Mouse (Mus musculus): ENCODE data around the gene 3830406C13Rik.

The 3830406C13Rik gene

DNA sequence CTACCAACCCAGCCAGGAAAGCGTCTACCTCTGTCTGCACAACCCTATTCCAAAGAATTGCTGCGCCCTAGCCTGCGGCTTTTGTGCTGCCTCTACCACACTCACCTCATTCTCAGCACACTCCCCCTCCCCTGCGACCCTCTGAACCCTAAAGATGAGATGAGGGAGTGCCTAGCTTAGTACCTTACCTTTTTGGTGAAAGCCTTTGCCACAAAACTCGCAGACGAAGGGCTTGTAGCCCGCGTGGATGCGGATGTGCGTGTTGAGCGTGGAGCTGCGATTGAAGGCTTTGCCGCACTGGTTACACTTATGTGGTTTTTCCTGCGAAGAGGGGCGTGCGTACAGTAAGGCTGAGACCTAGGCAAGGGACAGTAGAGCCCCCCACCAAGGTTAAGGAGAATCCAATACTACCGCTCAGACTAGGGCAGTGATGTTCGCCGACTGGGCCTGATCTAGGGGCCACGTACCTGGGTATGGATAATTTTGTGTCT lies 59.5 kb downstream of the 3830406C13Rik start:
- no peak for DNase-seq

DNA sequence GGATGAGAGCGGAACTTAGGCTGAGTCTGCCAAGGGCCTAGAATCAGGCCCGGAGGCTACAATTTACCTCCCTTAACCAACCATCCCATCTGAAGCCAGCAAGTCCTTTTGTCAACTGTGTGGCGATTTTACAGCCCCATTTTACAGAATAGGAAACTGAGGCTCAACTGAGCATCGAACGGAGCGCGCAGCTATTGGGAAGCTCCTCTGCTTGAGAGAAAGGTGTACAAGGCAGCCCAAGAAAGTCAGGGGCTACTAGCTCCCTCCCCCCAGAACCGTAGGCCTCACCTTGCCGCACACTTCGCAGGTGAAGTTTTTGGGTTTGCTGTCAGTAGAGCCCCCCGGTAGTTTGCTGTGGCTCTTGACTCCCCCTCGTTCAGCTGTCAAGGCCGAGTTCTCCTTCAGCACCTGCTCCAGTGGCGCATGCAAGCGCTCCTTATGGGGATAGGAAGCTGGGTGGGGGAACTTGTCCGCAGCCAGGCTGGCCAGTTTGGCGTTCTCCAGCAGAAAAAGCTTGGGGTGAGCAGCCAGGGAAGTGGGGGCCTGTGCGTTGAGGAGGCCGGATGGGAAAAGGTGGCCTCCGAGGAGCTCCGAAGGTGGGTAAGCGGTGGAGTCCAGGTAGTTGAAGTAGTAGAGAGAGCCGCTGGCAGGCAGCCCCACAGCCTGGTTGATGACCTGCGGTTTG lies 60.2 kb downstream of the 3830406C13Rik start:
- no peak for DNase-seq

DNA sequence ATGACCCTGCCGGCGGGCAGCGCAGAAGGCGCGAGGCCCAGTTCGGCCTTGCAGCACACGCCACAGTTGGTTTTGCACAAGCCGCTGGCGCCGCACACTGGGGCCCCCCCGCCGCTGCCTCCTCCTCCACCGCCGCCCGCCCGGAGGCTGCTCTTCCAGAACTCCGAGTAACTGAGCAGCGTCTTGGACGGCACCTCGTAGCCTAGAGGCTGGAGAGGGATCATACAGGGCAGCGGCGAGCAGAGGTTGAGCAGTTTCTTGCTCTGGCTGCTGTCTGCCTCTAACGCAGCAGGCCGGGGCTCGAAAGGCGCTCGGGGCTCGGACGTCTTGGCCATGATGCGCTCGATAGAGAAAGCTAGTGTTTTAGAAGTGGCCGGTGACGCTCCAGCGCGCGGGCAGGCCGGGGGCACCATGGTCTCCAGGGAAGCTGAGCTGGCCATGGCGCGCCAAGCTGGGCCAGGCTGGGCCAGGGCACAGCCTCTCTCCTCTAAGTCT lies 60.8 kb downstream of the 3830406C13Rik start:
- DNase-seq: no peak

DNA sequence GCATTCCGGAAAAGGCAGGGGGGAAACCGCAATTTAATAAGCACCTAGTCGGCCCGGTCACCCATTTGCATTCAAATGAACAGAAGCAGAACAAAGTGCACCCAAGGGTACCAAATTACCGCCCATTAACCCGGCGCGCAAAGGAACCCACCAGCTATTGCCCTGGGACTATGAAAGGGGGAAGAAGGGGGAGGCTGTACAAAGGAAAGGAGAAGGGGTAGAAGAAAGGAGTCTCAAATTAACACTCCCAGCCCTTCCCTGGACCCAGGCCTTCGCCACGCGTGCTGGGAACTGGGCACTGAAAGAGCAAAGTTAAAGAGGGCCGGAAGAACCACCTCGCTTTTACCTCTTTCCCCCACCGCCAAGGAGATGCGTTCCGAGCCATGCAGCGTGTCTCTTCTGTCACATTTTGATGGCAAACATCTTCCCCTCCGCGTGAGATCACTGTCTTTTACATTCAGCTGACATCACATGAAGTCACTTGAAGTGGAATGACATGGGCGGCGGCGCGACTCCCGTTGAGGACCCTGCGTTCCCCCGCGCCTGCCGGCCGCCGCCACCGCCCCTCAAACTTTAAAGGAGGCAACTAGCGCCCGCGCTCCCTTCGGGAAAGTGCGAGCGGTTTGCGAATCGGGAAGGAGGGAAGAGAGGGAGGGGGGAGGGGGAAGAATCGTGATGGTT lies 61.4 kb downstream of the 3830406C13Rik start:
- no peak for DNase-seq

DNA sequence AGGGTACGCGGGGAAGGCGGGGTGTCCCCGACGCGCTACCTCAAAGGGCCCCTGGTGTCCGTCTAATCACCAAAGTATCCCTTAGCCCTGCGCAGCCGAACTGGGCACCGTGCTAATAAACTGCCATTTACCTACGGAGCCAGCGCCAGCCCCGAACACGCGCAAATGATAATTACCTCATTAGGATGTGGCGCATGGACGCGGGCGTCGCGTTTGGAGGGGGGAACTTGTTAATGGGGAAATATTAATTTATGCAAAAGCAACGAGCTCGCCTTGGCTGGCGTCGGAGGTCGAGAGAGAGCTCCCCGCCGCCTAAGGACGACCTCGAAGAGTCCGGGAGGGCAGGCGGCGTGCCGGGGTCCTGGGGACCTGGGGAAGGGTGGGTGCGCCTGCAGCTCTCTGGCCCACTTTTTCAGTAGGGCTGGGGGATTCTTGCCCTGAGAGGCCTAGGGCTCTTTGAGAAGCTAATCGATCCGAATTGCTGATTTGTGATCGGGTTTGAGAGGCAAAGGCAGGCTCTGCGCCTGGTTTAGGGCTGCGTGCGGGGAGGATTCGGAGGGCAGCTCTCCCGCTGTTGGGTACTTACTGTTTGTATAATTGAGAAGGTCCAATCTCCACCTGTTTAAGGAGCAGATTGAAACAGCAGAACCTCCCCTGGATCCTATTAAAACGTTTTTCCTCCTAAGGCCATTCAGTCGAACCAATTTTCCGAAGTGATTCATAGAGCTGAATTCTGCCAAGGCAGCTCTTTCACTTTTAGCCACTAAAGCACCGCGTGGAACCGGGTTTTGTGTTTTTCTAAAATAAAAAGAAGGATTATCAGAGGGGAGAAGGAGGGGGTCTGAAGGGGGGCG lies 62.3 kb downstream of the 3830406C13Rik start:
- DNase-seq: no peak

DNA sequence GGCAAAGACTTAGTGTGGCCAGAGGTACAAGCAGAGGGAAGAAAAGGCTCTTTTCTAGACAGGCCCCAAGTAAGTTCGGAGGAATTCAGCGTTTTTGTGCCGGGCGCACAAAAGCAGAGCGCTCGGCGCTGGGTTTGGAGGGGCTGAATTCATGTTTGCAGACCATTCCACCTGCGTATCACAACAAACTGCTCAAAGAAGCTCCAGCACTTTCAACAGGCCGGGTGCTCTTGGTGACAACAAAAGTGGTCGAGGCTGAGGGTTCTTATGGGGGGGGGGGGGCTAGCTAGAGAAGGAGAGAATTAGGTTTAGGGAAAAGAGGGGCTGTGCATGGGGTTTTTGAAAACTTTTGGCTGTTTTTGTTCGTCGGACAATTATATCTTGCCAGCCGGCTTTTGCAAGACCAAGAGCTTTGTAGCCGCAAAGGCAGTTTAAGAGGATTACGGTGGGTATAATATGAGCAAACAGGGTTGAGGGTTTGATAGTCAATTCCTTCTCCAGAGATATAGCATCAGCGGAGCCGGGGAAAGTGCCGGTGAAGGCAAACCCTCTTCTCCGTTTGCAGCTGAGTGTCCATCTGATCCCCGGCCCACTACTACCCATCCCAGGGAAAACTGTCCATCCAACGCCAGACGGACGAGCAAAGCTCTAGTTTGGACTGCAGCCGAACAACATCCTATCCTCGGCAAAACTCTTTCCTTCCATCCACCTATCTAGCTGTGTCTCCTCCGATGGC lies 63.1 kb downstream of the 3830406C13Rik start:
- DNase-seq: no peak

DNA sequence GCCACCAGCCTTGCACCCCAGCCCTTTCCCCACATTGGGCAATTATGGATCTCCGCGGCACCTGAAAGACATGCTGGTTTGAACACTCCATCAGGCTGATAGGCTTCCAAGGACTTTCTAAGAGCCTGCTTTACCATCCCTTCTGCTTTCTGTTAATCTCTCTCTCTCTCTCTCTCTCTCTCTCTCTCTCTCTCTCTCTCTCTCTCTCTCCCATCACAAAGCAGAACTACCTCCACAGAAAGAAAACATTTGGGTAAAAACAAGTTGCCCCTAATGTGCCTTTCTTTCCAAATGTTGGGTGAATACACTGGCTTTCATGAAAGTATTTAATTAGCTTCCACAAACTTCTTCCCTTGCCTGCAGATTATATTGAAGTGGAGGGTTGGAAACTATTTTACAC lies 64.1 kb downstream of the 3830406C13Rik start, which contains the start of gene Fezf2:
Fezf2 (minus strand) TSS at position 101 of the 400 bp plus-strand sequence.
- DNase-seq: no peak

DNA sequence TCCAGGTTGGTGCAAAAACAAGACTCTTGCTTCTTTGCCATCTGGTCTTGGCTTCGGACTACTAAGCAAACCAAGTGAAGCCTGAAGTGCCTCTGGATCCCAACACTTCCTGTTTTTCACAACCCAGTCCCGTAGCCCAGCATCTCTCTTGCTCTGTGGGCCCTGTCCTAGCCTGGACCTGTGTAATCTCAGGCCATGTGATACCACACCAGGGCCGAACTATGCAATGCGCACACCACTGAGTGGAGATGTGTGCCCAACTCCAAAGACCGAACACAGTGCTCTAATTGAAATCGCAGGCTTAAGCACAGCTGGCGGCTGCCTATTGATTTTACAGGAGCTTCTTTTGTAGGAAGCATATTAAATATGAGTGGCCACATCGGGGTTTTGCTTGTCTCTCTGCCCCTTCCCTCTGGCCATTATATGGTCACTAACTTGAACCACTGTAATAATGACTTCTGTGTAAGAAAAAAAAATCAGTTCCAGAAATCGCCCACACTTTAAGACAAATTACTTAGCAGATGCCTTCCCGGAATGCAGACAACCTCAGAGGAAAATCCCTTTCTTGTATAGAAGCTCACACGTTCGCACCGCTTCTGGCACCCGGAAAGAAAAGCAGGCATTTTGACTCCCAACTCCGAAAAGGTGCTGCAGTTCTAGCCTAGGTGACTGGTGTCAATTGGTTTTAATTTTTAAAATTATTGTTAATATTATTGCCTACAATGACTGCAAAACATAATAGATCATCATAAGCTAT lies 65.5 kb downstream of the 3830406C13Rik start:
- no peak for DNase-seq

DNA sequence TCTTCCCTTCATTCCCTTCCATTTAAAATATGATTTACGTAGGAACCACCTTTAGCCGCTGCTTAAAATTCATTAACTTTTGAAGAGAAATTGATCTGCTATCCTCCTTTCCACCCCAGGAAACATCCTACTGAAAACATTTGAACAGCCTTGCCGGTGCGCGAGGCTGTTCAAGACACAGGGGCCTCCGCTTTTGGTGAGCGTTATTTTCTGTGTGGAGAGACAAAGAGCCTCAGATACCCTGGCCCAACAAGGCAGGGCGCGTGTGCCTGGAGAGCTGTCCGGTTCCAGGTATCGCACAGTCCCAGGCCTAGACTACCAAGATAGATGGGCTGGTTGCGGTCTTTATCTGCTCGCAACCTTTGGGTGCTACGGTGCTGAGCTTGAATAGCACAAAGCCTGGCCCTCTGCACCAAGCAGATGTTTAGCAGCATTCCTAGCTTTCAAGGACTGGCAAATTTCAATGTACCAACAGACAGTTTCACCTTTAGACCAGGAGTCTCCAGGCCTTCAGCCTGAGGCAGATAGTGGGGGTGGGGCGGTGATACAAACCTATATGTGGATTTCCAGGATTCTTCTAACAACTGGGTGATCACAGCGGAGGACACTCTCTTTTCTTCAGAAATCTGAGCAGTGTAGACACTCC lies 66.4 kb downstream of the 3830406C13Rik start:
- no peak for DNase-seq
